Mouse (Mus musculus): Measurements from ENCODE around the gene 4930474N05Rik. TPM values are rescaled to one million over a fixed set of nuclear protein-coding genes. Genes with fewer than 3 reads are reported as not detected.

Gene 4930474N05Rik
- polyA plus RNA-seq (2017; shearing (Covaris generic)): not detected

DNA sequence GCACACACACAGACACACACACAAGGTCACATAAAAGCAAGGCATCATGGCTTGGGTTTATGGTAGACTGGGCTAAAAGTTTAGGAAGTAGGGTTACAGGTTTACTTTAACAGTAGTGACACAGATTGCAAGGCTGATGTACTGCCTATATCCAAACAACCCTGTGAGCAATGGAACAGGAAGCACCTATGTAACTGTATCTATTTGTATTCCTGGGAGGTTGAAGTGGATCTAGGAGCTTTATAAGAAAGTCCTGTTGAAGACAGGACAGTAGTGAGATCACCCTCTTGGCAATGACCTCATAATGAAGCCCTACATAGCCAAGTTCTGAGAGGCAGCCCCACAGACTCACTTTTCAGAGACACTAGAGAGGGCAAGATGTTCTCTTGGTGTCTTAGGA, at the start of gene 4930474N05Rik:
4930474N05Rik (plus strand) TSS at position 301 of the 400 bp plus-strand sequence.

All from CD4-positive, CD25-positive, alpha-beta regulatory T cell (primary cell).